Mouse (Mus musculus) cerebellum, postnatal 14 days (tissue): ENCODE measurements around the gene Bnc1.

Experiments used
- DNase-seq, 2 experiments: peaks; one replicate each; pipeline ENCODE4 v3.0.0; 2021; ENCODE audit warnings: mixed read lengths in 2 of 2

Bnc1 gene

GRCm38 (mm10) chr7:81992131-81993061 is at the start of gene Bnc1:
Bnc1 (minus strand) TSS chr7:81992292.
- peak in 1 of 2 experiments; percentile 13 for DNase-seq

GRCm38 (mm10) chr7:82033347-82033746 is 41.3 kb upstream of the Bnc1 start:
- peak; percentile 66 to 68 for DNase-seq

GRCm38 (mm10) chr7:82029666-82030065 is 37.6 kb upstream of the Bnc1 start:
- peak; percentile 70 to 79 for DNase-seq

GRCm38 (mm10) chr7:82025802-82026201 is 33.7 kb upstream of the Bnc1 start:
- DNase-seq = no peak

DNA sequence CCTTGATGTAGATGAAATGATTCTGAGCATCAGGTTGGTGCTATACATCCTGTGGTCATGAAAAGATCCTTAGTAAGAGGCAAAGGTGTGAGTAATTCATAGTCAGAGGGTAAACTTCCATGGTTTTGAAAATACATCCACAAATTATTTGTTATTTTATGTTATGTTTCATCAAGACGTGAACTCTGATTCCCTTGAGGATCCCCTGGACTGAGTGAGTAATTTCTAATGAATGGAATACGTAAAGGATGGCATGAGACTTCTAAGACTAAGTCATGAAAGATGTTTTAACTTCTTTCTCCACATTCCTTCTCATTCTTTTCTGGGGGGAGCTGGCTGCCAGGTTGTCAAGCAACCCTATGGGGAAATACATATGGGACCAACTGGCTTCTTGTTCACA is 31.6 kb upstream of the Bnc1 start:
- no peak for DNase-seq

GRCm38 (mm10) chr7:82022404-82022803 is 30.3 kb upstream of the Bnc1 start:
- no peak for DNase-seq

GRCm38 (mm10) chr7:82018031-82018430 is 25.9 kb upstream of the Bnc1 start:
- no peak for DNase-seq

DNA sequence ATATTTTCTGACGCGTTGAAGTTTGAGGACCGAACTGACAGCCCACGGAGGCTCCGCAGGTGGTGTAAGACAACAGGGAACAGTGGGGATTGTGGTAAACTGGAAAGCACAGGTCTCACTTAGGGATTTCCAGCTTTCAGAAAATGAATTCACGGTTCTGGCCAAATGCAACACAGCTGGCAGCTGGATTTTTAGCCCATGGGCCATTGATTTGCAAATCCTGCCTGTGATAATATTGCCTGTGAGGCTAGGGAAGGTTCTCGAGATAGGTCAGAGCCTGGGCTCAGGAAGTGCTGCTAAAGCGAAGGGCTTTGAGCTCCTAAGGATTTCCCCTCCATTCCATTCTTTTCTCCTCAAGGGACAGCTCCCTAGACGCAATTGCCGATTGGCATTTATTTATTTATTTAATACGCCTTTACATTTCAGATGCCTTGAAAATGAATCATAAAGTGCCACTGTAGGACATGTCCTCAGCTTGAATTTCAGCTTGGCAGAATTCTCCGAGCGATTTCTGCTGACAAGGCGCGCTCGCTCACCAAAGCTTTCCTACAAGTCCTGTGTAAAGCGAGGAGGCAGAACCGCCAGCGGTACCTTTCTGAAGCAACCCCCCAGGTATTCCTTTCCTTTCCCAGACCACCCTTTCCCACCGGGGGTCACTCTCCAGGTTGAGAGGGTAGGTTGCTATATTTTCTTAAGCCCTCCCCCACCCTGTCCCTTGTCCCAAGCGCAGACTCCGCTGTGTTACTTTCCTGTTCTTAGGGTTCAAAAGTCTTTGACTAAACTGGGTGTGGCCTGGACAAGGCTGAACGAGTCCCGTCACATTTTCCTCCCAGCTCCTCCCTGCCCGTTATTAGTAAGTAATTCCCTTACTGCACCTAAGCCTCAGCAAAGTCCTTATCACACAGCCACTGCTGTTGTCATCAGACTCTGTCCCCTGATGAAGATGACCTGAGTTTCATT is 24.9 kb upstream of the Bnc1 start:
- DNase-seq = no peak

GRCm38 (mm10) chr7:82012472-82012871 is 20.4 kb upstream of the Bnc1 start:
- DNase-seq = no peak

DNA sequence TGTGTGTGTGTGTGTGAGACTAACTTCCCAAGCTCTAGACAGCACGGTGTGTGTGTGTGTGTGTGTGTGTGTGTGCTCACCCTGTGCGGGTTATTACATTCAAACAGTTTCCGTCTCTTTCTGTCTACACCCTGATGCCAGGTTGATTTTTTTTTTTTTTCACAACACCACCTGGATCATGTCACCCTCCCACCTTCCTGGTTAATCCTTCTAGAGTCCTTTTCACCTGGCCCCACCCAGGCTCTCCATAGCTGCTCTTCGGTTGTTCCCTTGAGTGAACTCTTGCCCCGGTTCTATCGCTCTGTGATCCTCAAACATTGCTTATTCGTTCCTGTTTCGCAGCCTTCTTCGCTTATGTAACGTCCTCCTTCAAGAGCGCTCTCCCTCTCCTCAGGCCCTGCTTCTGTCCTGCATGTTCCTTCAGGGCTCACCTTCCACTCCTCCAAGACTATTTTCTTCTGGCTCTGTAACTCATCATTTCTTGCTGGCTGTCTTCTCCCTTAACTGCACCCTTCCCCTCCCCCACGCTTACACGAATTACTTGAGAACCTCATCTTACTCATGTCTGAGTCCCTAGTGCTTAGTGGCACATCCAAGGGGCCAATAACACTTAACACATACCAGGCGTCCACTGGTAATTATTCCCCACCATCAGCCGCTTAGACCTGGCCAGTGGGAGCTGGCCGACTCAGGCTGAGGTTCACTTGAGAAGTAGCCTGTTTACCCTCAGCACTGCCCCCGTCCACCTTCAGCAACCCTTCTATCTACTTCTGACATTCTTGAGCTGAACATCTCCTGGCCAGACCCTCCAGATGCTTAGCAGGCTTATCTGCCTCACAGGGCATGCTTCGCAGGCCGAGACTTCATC is 19.7 kb upstream of the Bnc1 start:
- DNase-seq = no peak

GRCm38 (mm10) chr7:82007151-82007550 is 15.1 kb upstream of the Bnc1 start:
- no peak for DNase-seq

DNA sequence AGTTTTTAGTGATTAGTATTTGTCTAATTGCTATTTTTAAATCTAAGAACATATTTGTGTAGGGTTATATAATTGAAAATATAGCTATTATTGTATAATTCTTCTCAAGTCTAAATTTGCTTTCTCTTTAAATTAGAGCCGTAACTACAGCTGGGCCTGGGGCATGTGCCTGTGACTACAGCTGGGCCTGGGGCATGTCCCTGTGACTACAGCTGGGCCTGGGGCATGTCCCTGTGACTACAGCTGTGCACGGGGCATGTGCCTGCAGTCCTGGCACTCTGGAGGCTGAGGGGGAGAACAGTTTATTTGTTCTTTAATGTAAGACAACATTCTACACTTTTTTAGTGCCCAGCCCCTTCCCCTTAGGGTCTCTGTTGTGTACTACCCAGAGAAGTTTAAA is 12.1 kb upstream of the Bnc1 start:
- DNase-seq = no peak

DNA sequence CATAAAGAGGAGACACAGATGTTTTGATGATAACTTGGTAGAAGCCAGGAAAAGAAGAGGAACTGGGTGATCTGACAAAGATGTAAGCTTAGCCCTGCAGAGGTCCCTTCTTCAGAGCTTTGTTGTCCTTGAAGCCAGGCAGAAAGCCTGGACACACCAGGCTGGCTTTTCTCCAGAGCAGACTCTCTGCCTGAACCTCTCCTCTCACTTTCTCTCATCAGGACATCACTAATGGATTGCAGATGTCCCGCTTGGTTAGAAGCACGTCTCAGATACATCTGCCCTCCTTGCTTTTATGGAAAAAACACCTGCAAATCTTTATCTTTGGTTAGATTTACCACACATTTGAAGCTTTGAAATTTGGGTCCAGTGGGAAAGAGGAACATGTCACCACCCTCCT is 7.7 kb upstream of the Bnc1 start:
- no peak for DNase-seq

- no peak for DNase-seq
Observed at GRCm38 (mm10) chr7:81999372-81999771, 7.3 kb upstream of the Bnc1 start.

GRCm38 (mm10) chr7:81995975-81996374 is 3.9 kb upstream of the Bnc1 start:
- DNase-seq = peak; percentile 20 to 21

GRCm38 (mm10) chr7:81995126-81995525 is 3.0 kb upstream of the Bnc1 start:
- DNase-seq = no peak

GRCm38 (mm10) chr7:81993140-81993539 is 1.0 kb upstream of the Bnc1 start:
- DNase-seq = no peak

DNA sequence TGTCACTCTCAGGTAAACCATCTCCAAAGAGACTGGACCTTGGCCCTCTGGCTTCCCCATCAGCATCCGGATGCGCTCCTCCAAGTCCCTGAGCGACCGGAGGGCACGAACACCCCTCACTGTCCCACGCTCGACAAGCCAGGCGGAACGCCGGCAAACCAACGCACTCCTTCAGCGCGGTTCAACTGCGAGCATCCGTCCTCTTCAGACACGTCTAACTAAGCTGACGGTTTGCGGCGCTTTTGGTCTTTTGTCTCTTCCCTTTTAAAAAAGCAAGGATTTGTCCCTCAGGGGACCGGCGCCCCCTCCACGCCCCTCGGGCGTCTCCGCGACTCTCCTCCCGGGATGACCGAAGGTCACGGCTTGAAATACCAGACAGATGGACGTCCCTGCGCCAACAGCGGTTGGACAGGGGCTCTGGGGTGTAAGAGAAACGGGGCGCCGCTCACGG is 456 bp downstream of the Bnc1 start:
- DNase-seq = peak; percentile 7

DNA sequence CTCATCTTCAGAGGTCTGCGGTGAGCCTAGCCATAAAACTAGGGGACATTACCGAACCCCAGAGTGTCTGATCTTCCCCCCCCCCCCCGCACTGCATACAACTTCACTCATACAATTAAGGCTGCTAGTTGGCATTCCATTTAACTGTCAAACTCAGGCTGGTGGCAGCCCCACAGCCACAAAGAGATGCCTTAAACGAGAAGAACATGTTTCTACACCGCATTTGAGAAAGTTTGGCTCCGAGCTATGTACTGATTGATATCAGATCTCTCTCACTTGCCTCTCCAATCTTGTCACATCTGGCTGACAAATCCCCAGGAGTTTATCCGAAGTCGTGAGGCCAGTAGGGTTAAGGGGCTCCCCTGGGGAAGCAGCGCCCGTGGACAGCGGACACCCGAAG is 976 bp downstream of the Bnc1 start:
- no peak for DNase-seq

DNA sequence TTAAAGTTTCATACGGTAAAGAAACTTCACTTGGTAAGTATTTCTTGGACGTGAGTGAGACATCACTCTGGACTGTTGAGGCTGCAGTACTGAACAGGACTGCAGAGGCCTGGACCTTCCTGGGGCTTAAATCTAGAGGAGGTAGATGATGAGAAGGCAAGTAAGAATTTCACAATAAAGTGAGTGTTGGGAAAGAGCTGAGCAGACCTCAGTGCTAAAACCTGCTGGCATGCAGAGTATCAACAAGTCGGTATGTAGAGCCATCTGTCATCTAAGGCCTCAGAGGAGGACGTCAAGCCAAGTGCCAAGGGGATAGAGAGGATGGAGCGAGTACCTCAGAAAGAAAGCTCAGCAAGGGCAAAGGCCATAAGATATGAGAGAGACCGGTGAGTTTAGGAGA is 8.4 kb downstream of the Bnc1 start:
- DNase-seq = no peak

DNA sequence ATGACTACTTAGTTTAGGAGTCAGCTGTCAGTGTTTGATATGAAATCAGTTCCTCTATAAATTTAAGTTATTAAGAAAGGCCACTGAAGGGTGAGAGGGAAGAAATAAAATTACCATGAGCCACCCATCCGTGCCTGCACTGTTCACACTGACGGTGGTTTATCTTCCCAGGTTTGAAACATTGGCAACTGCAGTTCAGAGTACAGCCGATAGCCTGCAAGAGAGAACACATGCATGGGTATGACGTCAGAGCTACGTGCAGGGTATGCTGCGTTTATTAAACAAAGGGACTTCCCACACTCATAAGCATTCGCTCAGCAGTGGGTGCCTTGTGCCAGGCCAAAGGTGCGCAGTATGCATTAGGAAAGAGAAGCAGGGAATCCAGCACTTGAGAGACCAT is 13.8 kb downstream of the Bnc1 start:
- no peak for DNase-seq

DNA sequence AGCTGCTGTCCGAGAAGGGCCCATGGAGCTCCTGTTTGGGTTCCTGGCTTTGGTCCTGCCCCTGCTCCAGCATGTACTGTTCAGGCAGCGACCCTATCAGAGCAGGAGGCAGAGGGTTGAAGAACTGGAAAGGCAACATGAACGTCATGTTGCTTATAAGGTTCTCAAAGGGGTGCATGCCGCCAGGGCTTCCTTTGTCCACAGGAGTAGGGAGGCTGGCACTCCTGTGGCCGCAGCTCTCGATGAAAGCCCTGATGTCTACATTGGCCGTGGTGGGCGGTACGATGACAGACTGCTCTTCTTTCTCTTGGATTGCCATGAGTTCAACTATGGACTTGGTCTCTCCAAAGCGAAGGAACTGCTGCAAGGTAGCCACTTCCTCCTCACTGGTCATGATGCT is 17.5 kb downstream of the Bnc1 start:
- DNase-seq = no peak
